Mouse (Mus musculus) T-helper 17 cell (primary cell): ENCODE measurements around the gene Btbd3.

Source experiments
- in situ Hi-C, 2 experiments: fragments of 300-600 bp; cut with MboI, MseI; formaldehyde crosslinking; loops; 1 replicate in 1 of 2; 2 replicates in 1 of 2; pipeline ENCODE4 v1.15.1; 2025; ENCODE audit warnings: high pct_unique_total_duplicates in 2 of 2

Btbd3 gene

GRCm38 (mm10) chr2:138531160-138531967, 275.0 kb downstream of the Btbd3 start:
- in situ Hi-C loops, result no loop called here

GRCm38 (mm10) chr2:138531992-138532391, 275.6 kb downstream of the Btbd3 start:
- in situ Hi-C loops, result no loop called here

GRCm38 (mm10) chr2:138539655-138540054, 283.3 kb downstream of the Btbd3 start:
- in situ Hi-C loops, result no loop called here

- in situ Hi-C loops, result no loop called here
Observed at GRCm38 (mm10) chr2:138548990-138549389, 292.6 kb downstream of the Btbd3 start.

GRCm38 (mm10) chr2:138551516-138551915, 295.2 kb downstream of the Btbd3 start:
- in situ Hi-C loops, result no loop called here

- in situ Hi-C loops, result no loop called here
Observed at GRCm38 (mm10) chr2:138555106-138555862, 298.9 kb downstream of the Btbd3 start.

- in situ Hi-C loops, result no loop called here
Observed at GRCm38 (mm10) chr2:138585930-138586329, 329.6 kb downstream of the Btbd3 start.

GRCm38 (mm10) chr2:138587335-138587734, 331.0 kb downstream of the Btbd3 start:
- in situ Hi-C loops, result no loop called here

- in situ Hi-C loops, result no loop called here
Observed at GRCm38 (mm10) chr2:138587795-138588545, 331.6 kb downstream of the Btbd3 start.

GRCm38 (mm10) chr2:138589105-138589504, 332.7 kb downstream of the Btbd3 start:
- in situ Hi-C loops, result no loop called here

GRCm38 (mm10) chr2:138590307-138590706, 333.9 kb downstream of the Btbd3 start:
- in situ Hi-C loops, result no loop called here

- in situ Hi-C loops, result no loop called here
Observed at GRCm38 (mm10) chr2:138612361-138612760, 356.0 kb downstream of the Btbd3 start.

- in situ Hi-C loops, result no loop called here
Observed at GRCm38 (mm10) chr2:138617501-138617900, 361.1 kb downstream of the Btbd3 start.
